Mouse (Mus musculus) ovary, postnatal 36 days (tissue): ENCODE measurements around the gene Smox.
A peak's percentile ranks its signal among the peaks of the same experiment; 100 is the strongest.

Source experiments
- DNase-seq: peaks from one replicate; pipeline ENCODE4 v3.0.0; 2022; ENCODE audit warnings: low spot score, mixed read lengths

Smox gene

GRCm38 (mm10) chr2:131552736-131553400 is 61.6 kb downstream of the Smox start:
- no peak for DNase-seq

GRCm38 (mm10) chr2:131557896-131558295 is 66.6 kb downstream of the Smox start:
- DNase-seq, result no peak

DNA sequence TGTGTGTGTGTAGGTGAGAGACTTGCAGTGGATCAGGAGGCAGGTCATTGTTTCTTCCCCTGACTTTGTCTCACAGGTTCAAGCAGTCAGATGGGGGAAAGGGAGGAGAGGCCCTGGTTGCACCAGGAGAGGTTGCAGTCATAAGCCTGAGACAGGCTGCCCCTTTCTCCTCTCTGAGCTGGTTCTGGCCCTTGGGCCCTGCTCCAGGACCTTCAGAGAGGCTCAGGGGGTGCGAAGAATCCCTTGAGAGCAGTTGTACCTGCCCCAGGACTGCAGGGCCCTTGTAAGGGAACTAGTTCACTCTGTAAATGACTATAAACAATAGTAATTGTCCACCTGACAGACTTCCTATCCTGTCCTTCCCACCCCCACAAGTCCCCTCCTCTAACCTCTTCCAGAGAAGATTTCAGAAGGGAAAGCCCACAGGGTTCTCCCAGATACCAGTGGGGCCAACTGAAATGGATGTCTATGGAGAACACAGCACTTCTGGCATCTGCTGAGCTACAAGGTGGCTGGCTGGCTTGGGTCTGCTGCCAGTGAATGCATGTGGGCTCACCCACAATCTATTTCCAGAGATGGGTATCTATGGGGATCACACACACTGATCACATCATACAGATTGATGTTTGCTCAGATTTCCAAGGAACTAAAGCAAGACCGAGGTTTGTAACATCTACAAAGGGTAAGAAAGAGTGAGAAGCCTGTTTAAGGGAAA is 69.1 kb downstream of the Smox start:
- DNase-seq, result no peak

GRCm38 (mm10) chr2:131561344-131561870 is 70.1 kb downstream of the Smox start:
- no peak for DNase-seq

DNA sequence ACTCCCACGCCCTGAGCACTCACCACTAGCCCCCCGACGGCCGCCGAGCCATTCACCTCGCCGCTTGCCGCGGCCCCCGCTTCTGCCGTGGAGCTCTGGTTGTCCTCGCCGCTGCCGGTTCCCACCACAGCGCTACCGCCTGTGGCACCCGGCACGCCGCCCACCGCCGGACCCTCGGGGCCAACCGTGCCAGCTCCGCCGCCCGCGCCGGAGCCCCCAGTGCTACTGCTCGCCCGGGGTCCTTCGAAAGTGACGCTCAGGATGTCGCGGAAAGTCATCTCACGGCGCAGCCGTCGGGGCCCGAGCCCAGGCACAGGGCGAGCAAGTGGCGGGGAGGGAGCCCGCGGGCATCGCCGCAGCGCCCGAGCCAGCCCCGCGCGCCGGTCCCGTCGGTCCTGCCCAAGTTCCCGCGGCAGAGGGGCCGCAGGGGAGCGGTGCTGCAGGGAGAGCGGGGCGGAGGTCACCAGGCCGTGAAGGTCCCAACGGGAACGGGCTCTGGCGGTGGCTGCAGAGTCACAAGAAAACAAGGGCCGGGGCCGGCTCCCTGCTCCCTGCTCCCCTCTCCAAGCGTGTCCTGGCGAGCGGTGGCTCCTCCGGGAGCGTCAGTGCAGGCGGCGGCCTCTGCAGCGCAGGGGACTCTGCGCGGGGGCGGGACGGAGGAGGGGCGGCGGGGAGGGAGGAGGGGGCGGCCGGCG is 70.7 kb downstream of the Smox start, which contains the start of gene Adra1d:
Gene Adra1d, minus strand, starts transcription at position 393 of the 695 bp plus-strand sequence.
- DNase-seq, result peak; percentile 39

GRCm38 (mm10) chr2:131562586-131563122 is 71.4 kb downstream of the Smox start:
- peak; percentile 77 for DNase-seq
